Mouse (Mus musculus) neutrophil, adult 5-6 weeks (primary cell): ENCODE data around the gene Gm11992. TPM values are rescaled to one million over a fixed set of nuclear protein-coding genes. Genes with fewer than 3 reads are reported as not detected.

Experiments
- ATAC-seq: fragments of 151-379, 151-347 bp; 2 replicates; pipeline ENCODE4 v1.8.0; 2017; ENCODE audit warnings: mild to moderate bottlenecking, moderate TSS enrichment; ENCODE audit not compliant: insufficient number of reproducible peaks, poor library complexity, low FRiP score, severe bottlenecking; ENCODE audit errors: extremely low read depth
- total RNA-seq: library from RNA; stranded (forward); fragments of 200-1000 nt; gene quantifications from 2 replicates; pipeline ENCODE4 v1.2.3, GENCODE M21; 2017

The Gm11992 gene
- total RNA-seq, 1 experiment from 2014 or later, result 0.23 TPM

DNA sequence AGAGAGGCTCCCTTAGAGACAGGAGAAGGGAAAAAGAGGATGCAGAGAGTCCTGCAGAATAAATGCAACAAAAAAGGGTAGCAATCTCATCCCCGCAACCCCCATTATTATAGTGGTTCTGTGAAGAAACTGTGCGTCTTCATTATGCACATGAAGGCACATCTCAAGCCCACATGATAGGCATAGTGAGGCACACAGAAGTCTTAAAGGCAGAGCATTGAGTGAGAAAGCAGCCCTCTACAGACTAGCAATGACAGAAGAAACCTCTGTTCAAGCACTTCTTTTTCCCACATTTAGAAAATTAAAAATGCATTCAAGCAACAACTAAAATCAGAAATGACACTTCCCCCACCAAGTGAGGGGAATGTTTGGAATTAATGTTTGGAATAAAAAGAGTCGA is 28.1 kb downstream of the Gm11992 start:
- no peak for ATAC-seq

DNA sequence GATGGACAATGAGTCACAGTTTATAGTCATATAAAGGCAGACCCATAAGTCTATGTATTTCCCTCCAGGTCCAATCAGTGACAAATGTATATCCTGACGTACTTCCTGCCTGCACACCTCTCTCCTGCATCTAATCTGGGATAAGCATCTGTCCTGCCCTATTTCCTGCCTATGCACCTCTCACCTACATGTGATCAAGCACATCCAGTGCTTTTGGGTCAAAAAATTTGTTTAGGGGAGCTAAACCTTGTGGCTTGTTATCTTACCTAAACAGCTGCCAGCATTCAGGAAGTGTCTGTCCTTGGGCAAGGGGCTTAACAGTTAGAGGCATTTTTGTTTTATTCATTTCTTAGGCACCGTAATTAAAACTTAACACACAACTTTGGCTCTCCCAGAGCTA is 64.8 kb downstream of the Gm11992 start:
- no peak for ATAC-seq

DNA sequence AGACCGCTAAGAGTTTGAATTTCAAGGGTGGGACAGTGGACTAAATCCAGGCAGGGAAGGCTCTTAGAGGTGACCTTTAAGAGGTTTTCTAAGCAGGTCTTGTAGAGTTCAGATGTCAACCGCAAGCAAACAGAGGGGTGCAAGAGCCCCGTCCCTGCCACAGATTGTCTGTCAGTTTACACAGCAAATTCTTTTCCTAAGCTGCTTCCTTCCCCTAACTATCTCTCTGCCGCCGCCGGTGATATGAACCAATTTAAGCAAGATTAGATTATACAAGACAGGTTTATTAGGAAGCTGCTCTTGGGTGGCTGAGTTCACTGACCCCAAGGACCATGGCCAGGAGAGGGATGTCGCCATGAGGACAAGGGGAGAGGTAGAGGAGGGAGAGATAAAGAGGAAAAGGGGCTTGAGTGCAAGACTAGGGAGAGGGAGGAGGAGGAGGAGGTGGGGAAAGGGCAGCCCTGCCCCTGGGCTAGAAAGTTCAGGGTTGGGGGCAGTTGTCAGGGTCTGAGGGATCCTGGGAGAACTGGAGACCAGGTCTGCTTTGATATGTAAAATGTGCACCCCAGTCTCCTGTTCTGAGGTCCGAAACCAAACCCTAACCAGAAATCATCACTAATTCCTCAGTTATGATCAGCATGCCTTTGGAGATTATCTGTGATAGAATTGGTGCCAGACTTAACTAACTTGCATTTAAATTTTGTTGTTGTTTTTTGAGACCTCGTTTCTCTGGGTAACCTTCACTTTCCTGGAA is 67.2 kb downstream of the Gm11992 start:
- no peak for ATAC-seq

DNA sequence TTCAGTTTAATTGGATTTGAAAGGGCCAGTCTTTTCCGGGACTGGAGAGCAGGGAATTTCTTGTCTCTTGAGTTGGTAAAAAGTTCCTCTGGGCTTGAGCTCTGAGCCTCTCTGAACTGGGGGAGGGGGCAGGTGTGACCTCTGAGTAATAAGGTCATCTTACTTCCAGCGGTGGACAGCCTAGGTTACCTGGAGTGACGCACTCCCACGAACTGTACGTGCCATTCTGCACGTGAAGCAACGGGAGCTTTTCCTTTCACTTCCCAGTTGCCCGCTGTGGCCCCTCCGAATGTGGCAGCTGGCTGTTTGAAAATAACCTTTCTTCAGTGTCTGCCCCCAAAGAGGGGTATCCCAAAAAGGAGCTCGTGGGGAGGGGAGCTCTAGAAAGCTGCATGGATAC is 67.7 kb downstream of the Gm11992 start:
- no peak for ATAC-seq

DNA sequence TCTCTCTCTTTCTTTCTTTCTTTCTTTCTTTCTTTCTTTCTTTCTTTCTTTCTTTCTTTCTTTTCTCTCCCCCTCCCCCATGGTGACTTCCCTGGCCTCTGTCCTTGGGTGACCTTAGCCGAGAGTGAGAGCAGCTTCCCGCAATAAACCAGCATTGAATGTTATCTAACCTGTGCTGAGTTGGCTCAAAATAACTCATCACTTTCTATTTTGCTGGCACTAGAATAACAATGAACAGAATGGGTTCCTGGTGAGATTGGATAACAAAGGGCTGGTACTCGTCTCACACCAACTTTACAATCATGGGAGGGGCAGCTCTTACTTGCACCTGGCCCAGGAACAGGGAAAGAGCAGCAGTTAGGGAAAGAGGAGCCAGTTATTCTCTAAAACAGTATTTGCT is 68.5 kb downstream of the Gm11992 start:
- ATAC-seq, result no peak

DNA sequence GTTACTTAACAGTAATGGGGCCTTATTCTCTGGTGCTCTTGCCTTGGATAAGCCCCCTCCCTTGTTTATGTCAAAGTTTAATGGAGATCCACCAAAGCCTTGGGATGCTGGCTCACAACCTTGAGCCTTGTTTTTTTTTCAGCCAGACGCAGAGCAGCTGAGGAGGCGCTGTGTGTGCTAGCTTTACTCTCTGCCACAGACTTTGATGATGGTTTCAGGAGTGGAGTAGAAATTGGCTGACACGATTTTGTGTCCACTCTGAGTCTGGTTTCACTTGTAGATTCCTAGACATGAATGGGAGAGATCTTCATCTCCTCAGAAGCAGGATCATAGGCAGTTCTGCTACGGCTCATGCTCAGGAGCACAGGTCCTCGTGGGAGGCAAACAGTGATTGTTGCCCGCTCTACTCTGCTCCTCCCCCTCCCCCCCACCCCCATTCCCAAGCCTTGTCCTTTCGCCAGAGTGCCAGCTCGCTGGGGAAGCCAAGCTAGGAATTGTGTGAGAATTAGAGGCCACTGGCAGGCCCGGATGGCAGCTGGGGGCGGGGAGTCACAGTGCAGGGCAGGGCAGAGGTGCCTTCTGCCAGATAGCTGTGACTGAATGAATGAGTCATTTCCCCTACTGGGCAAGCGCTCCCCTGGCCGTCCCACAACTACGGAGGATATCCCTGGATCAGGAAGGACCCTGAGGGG is 69.1 kb downstream of the Gm11992 start:
- ATAC-seq, result peak; percentile 41; the same call in 1 of the 2 replicates

DNA sequence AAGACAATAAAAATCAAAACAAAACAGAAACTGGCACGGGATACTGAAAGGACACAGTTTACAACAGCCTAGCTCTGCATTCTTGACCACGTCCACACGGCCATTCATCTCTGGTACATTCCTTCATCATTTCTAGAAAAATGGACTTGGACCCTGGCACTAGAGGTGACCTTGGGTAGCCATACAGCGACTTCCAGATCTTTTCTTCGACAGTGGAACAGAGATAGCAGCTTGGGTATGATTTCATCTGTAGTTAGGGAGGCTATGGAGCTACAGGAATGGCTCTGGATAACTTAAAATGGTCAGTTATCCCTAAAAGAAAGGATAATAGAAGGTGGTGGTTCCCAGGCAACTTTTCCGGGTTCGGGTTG is 69.6 kb downstream of the Gm11992 start, which contains the start of gene Upp1:
Gene Upp1, plus strand, starts transcription at position 54 of the 371 bp plus-strand sequence.
- no peak for ATAC-seq

DNA sequence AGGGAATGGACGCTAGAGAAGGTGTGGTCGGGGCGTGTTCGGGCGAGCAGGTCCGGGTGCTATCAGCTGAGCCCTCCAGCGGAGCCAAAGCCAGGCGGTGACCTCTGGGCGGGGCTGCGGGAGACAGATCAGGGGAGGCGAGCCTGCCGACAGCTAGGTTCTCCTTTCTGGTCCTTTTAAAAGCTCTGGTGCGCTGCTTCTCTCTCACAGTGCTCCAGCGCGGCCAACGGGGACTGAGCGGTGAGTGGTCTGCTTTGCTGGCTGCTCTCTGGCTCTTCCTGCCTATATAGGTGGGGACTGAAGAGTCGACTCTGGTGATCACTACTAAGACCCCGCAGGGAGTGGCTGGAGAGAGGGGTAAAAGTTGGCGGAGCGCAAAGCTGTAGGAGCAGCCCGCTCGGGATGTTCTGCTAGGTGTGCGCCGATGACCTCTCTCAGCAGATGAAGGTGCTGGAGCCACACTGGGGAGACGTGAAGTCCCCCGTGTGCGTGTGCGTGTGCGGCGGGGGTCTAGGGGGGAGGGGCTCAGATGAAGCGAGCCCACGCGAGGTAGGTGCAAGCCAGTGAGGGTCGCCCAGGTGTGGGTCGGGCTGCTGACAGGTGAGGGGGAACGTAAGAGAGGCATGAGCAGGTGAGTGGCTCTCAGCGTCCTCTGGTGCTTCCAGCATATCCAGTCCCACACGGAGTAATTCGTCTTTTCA is 70.2 kb downstream of the Gm11992 start:
- peak; percentile 79 for ATAC-seq

Other genes with a start within 250 kb of the Gm11992 start
- not detected in 2 replicates for gene Pkd1l1, start 75.3 kb upstream of the Gm11992 start, total RNA-seq
- gene Hus1, start 37.4 kb upstream of the Gm11992 start, total RNA-seq, result 9.7 and 11.3 TPM in 2 replicates
- gene Sun3, start 397 bp downstream of the Gm11992 start, total RNA-seq, result not detected in 2 replicates
- 14.4 and 24.2 TPM in 2 replicates for gene Upp1, start 69.5 kb downstream of the Gm11992 start, total RNA-seq
- 1.2 and 1.8 TPM in 2 replicates for gene Abca13, start 143.3 kb downstream of the Gm11992 start, total RNA-seq